Mouse (Mus musculus): ENCODE results near the gene Inpp5d. TPM values are rescaled to one million over a fixed set of nuclear protein-coding genes. Genes with fewer than 3 reads are reported as not detected.
"Not testable (repeated sequence)": the region's sequence is repeated elsewhere in the genome, so short reads cannot be mapped to it uniquely, and the experiment has no call there.

Inpp5d gene
- polyA plus RNA-seq, 1 experiment, result 1.6 TPM

DNA sequence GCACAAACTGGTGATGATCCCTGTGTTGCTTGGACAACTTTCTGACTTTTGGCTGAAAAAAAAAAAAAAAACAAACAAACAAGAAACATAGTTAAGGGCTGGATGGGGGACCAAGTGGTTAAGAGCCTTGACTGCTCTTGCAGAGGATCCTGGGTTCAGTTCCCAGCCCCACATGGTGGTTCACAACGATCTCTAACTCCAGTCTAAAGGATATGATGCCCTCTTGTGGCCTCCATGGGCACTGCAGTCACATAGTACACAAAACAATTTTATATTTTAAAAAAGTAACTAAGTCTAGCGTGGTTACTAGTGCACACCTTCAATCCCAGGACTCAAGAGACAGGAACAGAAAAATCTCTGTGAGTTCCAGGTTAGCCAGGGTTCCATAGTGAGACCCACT is 43.9 kb downstream of the Inpp5d start:
- Histone ChIP-seq H3K4me3 (ENCODE audit: insufficient read depth, low read length) (no peak overlapping the region), H3K27ac (ENCODE audit: insufficient read depth, low read length) (no peak overlapping the region), H3K4me1 (ENCODE audit: control insufficient read depth, insufficient read depth, low read length) (no peaks in the 10 kb centered on the region)
- TF ChIP-seq POLR2A (IDR thresholded peaks at IDR 0.05; ENCODE audit: low read depth, low read length) (no peak), CTCF (IDR thresholded peaks at IDR 0.05; ENCODE audit: borderline replicate concordance, insufficient read depth, low read length) (no peak)

DNA sequence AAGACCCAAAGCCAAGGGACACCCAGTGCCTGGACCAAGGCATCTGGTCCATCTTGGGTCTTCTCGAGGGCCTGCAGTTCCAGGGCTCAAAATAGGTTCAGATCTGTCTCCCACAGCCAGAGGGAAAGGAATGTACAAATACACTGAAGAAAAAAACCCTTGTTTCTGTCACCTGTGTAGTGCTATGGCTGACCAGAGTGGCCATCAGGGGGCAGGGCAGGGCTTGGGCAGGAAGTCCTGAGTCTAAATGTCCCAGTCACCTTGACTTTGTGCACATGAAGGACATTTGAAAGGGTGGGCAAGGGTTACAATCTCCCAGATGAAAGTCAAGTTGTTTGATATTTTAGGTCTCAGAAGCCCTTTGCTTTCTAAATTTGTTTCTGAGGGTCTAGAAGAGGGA is 46.9 kb downstream of the Inpp5d start:
- H3K27ac ChIP-seq (ENCODE audit: insufficient read depth, low read length), result no peak overlapping the region
- no peaks in the 10 kb centered on the region for H3K4me1 ChIP-seq (ENCODE audit: control insufficient read depth, insufficient read depth, low read length)
- H3K4me3 ChIP-seq (ENCODE audit: insufficient read depth, low read length), result no peak overlapping the region
- TF ChIP-seq CTCF (IDR thresholded peaks at IDR 0.05; ENCODE audit: borderline replicate concordance, insufficient read depth, low read length) (no peak), POLR2A (IDR thresholded peaks at IDR 0.05; ENCODE audit: low read depth, low read length) (no peak)

GRCm38 (mm10) chr1:87668300-87668699 is 48.2 kb downstream of the Inpp5d start:
- H3K27ac ChIP-seq (ENCODE audit: insufficient read depth, low read length), result no peak overlapping the region
- H3K4me3 ChIP-seq (ENCODE audit: insufficient read depth, low read length), result no peak overlapping the region
- no peak for TF ChIP-seq CTCF (IDR thresholded peaks at IDR 0.05; ENCODE audit: borderline replicate concordance, insufficient read depth, low read length)
- no peak for TF ChIP-seq POLR2A (IDR thresholded peaks at IDR 0.05; ENCODE audit: low read depth, low read length)
- no peaks in the 10 kb centered on the region for H3K4me1 ChIP-seq (ENCODE audit: control insufficient read depth, insufficient read depth, low read length)

- Histone ChIP-seq H3K4me1 (ENCODE audit: control insufficient read depth, insufficient read depth, low read length) (no peaks in the 10 kb centered on the region), H3K27ac (ENCODE audit: insufficient read depth, low read length) (no peak overlapping the region), H3K4me3 (ENCODE audit: insufficient read depth, low read length) (no peak overlapping the region)
- no peak for TF ChIP-seq POLR2A (IDR thresholded peaks at IDR 0.05; ENCODE audit: low read depth, low read length)
These were observed 51.4 kb downstream of the Inpp5d start for GRCm38 (mm10) chr1:87671483-87671882.

DNA sequence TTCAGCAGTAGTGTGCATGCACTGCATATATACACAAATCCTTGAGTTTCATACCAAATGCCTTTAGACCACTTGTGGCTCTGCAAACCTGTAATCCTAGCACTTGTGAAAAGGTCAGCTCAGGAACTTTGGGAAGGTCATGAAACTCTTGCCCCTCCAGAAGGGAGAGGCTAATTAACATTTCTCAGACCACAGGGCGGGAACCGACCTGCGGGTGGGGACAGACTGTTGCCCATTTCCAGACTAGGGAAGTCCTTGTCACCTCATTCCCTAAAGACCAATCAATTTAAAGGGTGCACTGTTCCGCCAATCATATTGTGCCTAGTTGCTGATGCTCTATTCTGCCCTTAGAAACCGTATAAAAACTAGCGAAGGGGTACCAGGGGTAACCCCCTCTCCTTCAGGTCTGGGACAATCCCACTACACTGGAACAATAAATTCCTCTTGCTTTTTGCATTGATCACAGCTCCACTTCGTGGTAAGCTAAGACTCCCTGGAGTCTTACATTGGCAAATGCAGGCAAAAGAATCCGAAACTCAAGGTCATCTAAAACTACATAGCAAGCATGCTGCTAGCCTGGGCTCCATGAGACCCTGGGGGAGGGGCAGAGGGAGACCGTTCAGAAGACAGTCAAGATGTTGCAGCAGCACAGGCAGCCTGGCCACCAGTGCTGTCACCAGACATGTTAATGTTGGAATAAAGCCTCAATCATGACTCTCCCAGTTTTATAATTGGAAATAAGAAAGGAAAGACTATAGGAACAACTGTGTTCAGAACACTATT is 53.9 kb downstream of the Inpp5d start:
- Histone ChIP-seq H3K27ac (ENCODE audit: insufficient read depth, low read length) (no peak overlapping the region), H3K4me1 (ENCODE audit: control insufficient read depth, insufficient read depth, low read length) (no peaks in the 10 kb centered on the region), H3K4me3 (ENCODE audit: insufficient read depth, low read length) (no peak overlapping the region)
- TF ChIP-seq POLR2A (IDR thresholded peaks at IDR 0.05; ENCODE audit: low read depth, low read length) (no peak), CTCF (IDR thresholded peaks at IDR 0.05; ENCODE audit: borderline replicate concordance, insufficient read depth, low read length) (no peak)

DNA sequence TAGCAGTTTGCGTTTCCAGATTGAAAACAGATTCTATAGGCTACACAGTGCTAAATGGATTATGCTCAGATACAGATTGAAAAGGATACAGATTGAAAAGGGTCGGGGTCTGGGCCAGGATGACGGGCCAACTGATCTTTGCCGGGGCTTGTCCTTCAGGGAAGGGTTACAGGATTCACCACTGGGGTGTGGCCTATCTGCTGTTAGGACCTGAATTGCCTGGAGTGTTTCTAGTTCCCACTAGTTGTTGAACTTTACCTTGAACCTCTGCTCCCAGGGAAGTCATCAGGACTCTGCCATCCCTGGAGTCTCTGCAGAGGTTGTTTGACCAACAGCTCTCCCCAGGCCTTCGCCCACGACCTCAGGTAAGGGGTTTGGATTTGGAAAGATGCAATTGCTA is 55.9 kb downstream of the Inpp5d start:
- TF ChIP-seq CTCF (IDR thresholded peaks at IDR 0.05; ENCODE audit: borderline replicate concordance, insufficient read depth, low read length) (no peak), POLR2A (IDR thresholded peaks at IDR 0.05; ENCODE audit: low read depth, low read length) (no peak)
- Histone ChIP-seq H3K4me3 (ENCODE audit: insufficient read depth, low read length) (no peak overlapping the region), H3K4me1 (ENCODE audit: control insufficient read depth, insufficient read depth, low read length) (no peaks in the 10 kb centered on the region), H3K27ac (ENCODE audit: insufficient read depth, low read length) (no peak overlapping the region)

DNA sequence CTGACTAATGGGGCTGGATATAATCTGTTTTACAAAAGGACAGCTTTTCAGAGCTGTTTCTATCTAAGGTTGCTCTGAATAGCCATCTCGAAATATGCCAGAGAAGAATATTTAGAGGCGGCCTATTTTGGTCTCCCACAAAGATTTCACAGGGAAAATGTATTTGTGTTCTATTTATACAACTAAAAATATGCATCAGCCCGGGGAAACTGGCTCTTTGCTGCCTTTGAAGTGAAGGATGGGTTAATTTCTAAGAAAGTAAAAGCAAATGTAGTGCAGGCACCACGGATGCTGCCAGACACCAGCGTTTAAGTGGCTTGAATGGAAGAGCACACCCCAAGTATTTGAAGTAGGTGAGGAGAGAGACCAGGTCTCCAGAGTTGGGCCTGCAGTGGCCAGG is 59.0 kb downstream of the Inpp5d start:
- Histone ChIP-seq H3K4me1 (ENCODE audit: control insufficient read depth, insufficient read depth, low read length) (no peaks in the 10 kb centered on the region), H3K4me3 (ENCODE audit: insufficient read depth, low read length) (no peak overlapping the region), H3K27ac (ENCODE audit: insufficient read depth, low read length) (no peak overlapping the region)
- no peak for TF ChIP-seq CTCF (IDR thresholded peaks at IDR 0.05; ENCODE audit: borderline replicate concordance, insufficient read depth, low read length)
- TF ChIP-seq POLR2A (IDR thresholded peaks at IDR 0.05; ENCODE audit: low read depth, low read length), result no peak

- TF ChIP-seq POLR2A (IDR thresholded peaks at IDR 0.05; ENCODE audit: low read depth, low read length) (no peak), CTCF (IDR thresholded peaks at IDR 0.05; ENCODE audit: borderline replicate concordance, insufficient read depth, low read length) (no peak)
- Histone ChIP-seq H3K27ac (ENCODE audit: insufficient read depth, low read length) (no peak overlapping the region), H3K4me3 (ENCODE audit: insufficient read depth, low read length) (no peak overlapping the region), H3K4me1 (ENCODE audit: control insufficient read depth, insufficient read depth, low read length) (no peaks in the 10 kb centered on the region)
These were observed 60.8 kb downstream of the Inpp5d start for GRCm38 (mm10) chr1:87680950-87681349.

DNA sequence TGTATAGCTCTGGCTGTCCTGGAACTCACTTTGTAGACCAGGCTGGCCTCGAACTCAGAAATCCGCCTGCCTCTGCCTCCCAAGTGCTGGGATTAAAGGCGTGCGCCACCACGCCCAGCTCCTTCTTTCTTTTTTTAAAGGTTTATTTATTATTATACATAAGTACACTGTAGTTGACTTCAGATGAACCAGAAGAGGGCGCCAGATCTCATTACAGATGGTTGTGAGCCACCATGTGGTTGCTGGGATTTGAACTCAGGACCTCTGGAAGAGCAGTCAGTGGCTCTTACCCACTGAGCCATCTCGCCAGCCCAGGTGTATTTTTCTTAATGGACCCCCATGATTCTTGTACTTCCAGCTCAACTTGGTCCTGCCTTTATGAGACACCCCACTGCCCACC is 62.4 kb downstream of the Inpp5d start:
- not testable (repeated sequence) for H3K27ac ChIP-seq (ENCODE audit: insufficient read depth, low read length); H3K4me3 ChIP-seq (ENCODE audit: insufficient read depth, low read length); H3K4me1 ChIP-seq (ENCODE audit: control insufficient read depth, insufficient read depth, low read length)

- H3K4me1 ChIP-seq (ENCODE audit: control insufficient read depth, insufficient read depth, low read length), result no peaks in the 10 kb centered on the region
- TF ChIP-seq POLR2A (IDR thresholded peaks at IDR 0.05; ENCODE audit: low read depth, low read length) (no peak), CTCF (IDR thresholded peaks at IDR 0.05; ENCODE audit: borderline replicate concordance, insufficient read depth, low read length) (no peak)
- no peak overlapping the region for H3K4me3 ChIP-seq (ENCODE audit: insufficient read depth, low read length)
- no peak overlapping the region for H3K27ac ChIP-seq (ENCODE audit: insufficient read depth, low read length)
These were observed 64.0 kb downstream of the Inpp5d start for GRCm38 (mm10) chr1:87684071-87684470.

DNA sequence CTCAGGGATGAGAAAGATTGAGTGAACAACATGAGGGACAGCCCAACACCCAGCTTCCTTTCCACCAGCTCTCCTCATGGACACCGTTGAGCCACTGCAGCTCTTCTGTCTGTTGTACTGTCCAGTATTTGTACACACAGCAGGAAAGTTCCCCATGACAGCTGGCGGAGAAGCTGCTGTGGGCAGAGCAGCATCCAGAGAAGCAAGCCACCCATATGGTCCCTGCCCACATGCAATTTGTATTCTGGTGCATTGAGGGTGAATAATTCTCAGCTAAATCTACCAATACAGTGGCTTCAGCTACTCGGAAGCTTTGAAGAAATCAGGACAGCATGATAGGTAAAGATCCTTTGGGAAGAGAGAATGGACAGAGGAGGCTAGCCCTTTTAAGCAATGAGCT is 64.7 kb downstream of the Inpp5d start:
- Histone ChIP-seq H3K4me3 (ENCODE audit: insufficient read depth, low read length) (no peak overlapping the region), H3K27ac (ENCODE audit: insufficient read depth, low read length) (no peak overlapping the region), H3K4me1 (ENCODE audit: control insufficient read depth, insufficient read depth, low read length) (no peaks in the 10 kb centered on the region)
- TF ChIP-seq POLR2A (IDR thresholded peaks at IDR 0.05; ENCODE audit: low read depth, low read length) (no peak), CTCF (IDR thresholded peaks at IDR 0.05; ENCODE audit: borderline replicate concordance, insufficient read depth, low read length) (no peak)
